Mouse (Mus musculus) thymus, adult 2 months (tissue): ENCODE data around the gene Mamld1.

Experiments used
- CTCF ChIP-seq: fragments of 200-500 bp; IDR thresholded peaks from 2 replicates; pipeline ENCODE4 v1.5.1; 2012; ENCODE audit warnings: mild to moderate bottlenecking, control low read depth, low read length, moderate library complexity, borderline replicate concordance; ENCODE audit not compliant: control insufficient read depth, poor library complexity, insufficient read depth; ENCODE audit errors: extremely low read depth
- POLR2A ChIP-seq: fragments of 200-500 bp; IDR thresholded peaks from 2 replicates; pipeline ENCODE4 v1.6.1; 2012; ENCODE audit warnings: mild to moderate bottlenecking, low read length, control low read depth, moderate library complexity; ENCODE audit not compliant: control insufficient read depth, poor library complexity, insufficient read depth; ENCODE audit errors: extremely low read depth

DNA sequence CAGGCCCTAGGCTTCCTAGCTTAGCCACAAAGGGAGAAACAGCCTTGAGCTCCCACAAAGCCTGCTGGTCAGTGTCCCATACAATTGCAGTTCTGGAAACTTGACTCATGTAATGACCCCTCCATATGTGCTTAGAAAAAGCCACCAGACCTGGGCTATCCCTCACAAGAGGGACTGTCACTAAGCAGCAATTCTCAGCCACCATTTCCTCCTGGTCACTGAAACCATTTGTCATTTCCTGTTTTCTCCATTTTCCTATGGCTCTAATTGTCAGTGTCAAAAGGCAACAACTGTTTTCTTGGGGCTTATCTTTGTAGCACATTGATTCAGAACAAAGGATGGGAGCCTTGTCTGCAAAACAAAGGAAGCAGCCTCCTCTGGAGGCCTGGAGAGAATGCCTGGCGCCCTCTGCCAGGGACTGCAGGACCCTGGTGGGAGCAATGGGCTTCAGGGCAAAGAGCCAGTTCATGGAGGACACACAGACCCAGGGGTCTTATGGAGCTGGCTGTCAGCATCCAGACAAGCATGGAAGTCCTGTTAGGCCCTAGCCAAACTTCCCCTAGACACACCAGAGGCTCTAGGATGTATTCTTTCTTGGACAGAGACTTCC is 99.5 kb downstream of the Mamld1 start:
- TF ChIP-seq CTCF: no peak
- no peak for TF ChIP-seq POLR2A
